Mouse (Mus musculus): Measurements from ENCODE around the gene Rab36. TPM values are rescaled to one million over a fixed set of nuclear protein-coding genes. Genes with fewer than 3 reads are reported as not detected.

Gene Rab36
- polyA plus RNA-seq, 1 experiment from 2014 or later: 1.5 TPM

- Histone ChIP-seq H3K4me2 (ENCODE audit: low read depth, low read length) (no peak overlapping the region), H3K27ac (ENCODE audit: low read length) (no peak overlapping the region), H3K9ac (ENCODE audit: low read depth, low read length) (no peak overlapping the region), H3K4me1 (ENCODE audit: control insufficient read depth, low read depth, low read length) (peaks cover 11% of the 10 kb centered on the region), H3K4me3 (ENCODE audit: low read depth, low read length) (no peak overlapping the region), H3K27me3 (ENCODE audit: control insufficient read depth, insufficient read depth, low read depth, low read length) (no peaks in the 10 kb centered on the region), H3K9me3 (replicated peaks; ENCODE audit: control insufficient read depth, low read length) (no peaks in the 10 kb centered on the region), H3K36me3 (ENCODE audit: control insufficient read depth, insufficient read depth) (no peaks in the 10 kb centered on the region)
- ATAC-seq (ENCODE audit: low read depth): peak; percentile 76
- WGBS (ENCODE audit: insufficient replicate concordance): 54% methylated on average over 4 of the region's 4 CpGs
Observed at GRCm38 (mm10) chr10:75053655-75054054, 16.8 kb downstream of the Rab36 start.

GRCm38 (mm10) chr10:75054125-75054524 lies 17.3 kb downstream of the Rab36 start:
- Histone ChIP-seq H3K36me3 (ENCODE audit: control insufficient read depth, insufficient read depth) (no peaks in the 10 kb centered on the region), H3K4me3 (ENCODE audit: low read depth, low read length) (no peak overlapping the region), H3K4me1 (ENCODE audit: control insufficient read depth, low read depth, low read length) (peaks cover 11% of the 10 kb centered on the region), H3K9ac (ENCODE audit: low read depth, low read length) (no peak overlapping the region), H3K27ac (ENCODE audit: low read length) (no peak overlapping the region), H3K9me3 (replicated peaks; ENCODE audit: control insufficient read depth, low read length) (no peaks in the 10 kb centered on the region), H3K4me2 (ENCODE audit: low read depth, low read length) (no peak overlapping the region), H3K27me3 (ENCODE audit: control insufficient read depth, insufficient read depth, low read depth, low read length) (no peaks in the 10 kb centered on the region)
- WGBS (ENCODE audit: insufficient replicate concordance): 19% methylated on average over 6 of the region's 6 CpGs
- ATAC-seq (ENCODE audit: low read depth): peak; percentile 41; the same call in 1 of the 2 replicates

GRCm38 (mm10) chr10:75055672-75056071 lies 18.8 kb downstream of the Rab36 start:
- H3K4me2 ChIP-seq (ENCODE audit: low read depth, low read length): no peak overlapping the region
- H3K36me3 ChIP-seq (ENCODE audit: control insufficient read depth, insufficient read depth): no peaks in the 10 kb centered on the region
- no peak overlapping the region for H3K27ac ChIP-seq (ENCODE audit: low read length)
- peaks cover 17% of the 10 kb centered on the region for H3K4me1 ChIP-seq (ENCODE audit: control insufficient read depth, low read depth, low read length)
- no peak overlapping the region for H3K4me3 ChIP-seq (ENCODE audit: low read depth, low read length)
- no peak overlapping the region for H3K9ac ChIP-seq (ENCODE audit: low read depth, low read length)
- 38% methylated on average over 5 of the region's 5 CpGs for WGBS (ENCODE audit: insufficient replicate concordance)
- ATAC-seq (ENCODE audit: low read depth): no peak
- H3K27me3 ChIP-seq (ENCODE audit: control insufficient read depth, insufficient read depth, low read depth, low read length): peaks cover 13% of the 10 kb centered on the region
- H3K9me3 ChIP-seq (replicated peaks; ENCODE audit: control insufficient read depth, low read length): no peaks in the 10 kb centered on the region

GRCm38 (mm10) chr10:75056255-75056654 lies 19.4 kb downstream of the Rab36 start:
- ATAC-seq (ENCODE audit: low read depth): no peak
- H3K27ac ChIP-seq (ENCODE audit: low read length): no peak overlapping the region
- H3K4me1 ChIP-seq (ENCODE audit: control insufficient read depth, low read depth, low read length): peaks cover 17% of the 10 kb centered on the region
- peaks cover 19% of the 10 kb centered on the region for H3K27me3 ChIP-seq (ENCODE audit: control insufficient read depth, insufficient read depth, low read depth, low read length)
- H3K36me3 ChIP-seq (ENCODE audit: control insufficient read depth, insufficient read depth): no peaks in the 10 kb centered on the region
- no peak overlapping the region for H3K4me2 ChIP-seq (ENCODE audit: low read depth, low read length)
- no peaks in the 10 kb centered on the region for H3K9me3 ChIP-seq (replicated peaks; ENCODE audit: control insufficient read depth, low read length)
- 18% methylated on average over 4 of the region's 4 CpGs for WGBS (ENCODE audit: insufficient replicate concordance)
- H3K4me3 ChIP-seq (ENCODE audit: low read depth, low read length): no peak overlapping the region
- no peak overlapping the region for H3K9ac ChIP-seq (ENCODE audit: low read depth, low read length)

- no peak for ATAC-seq (ENCODE audit: low read depth)
- Histone ChIP-seq H3K4me2 (ENCODE audit: low read depth, low read length) (no peak overlapping the region), H3K9me3 (replicated peaks; ENCODE audit: control insufficient read depth, low read length) (no peaks in the 10 kb centered on the region), H3K27ac (ENCODE audit: low read length) (no peak overlapping the region), H3K4me1 (ENCODE audit: control insufficient read depth, low read depth, low read length) (peaks cover 17% of the 10 kb centered on the region), H3K4me3 (ENCODE audit: low read depth, low read length) (no peak overlapping the region), H3K36me3 (ENCODE audit: control insufficient read depth, insufficient read depth) (no peaks in the 10 kb centered on the region), H3K9ac (ENCODE audit: low read depth, low read length) (no peak overlapping the region), H3K27me3 (ENCODE audit: control insufficient read depth, insufficient read depth, low read depth, low read length) (peaks cover 35% of the 10 kb centered on the region)
- 67% methylated on average over 8 of the region's 8 CpGs for WGBS (ENCODE audit: insufficient replicate concordance)
Observed at GRCm38 (mm10) chr10:75058336-75058735, 21.5 kb downstream of the Rab36 start.

- 37% methylated on average over 9 of the region's 9 CpGs for WGBS (ENCODE audit: insufficient replicate concordance)
Observed at GRCm38 (mm10) chr10:75058761-75059395, 22.0 kb downstream of the Rab36 start.

GRCm38 (mm10) chr10:75059396-75059795 lies 22.5 kb downstream of the Rab36 start:
- Histone ChIP-seq H3K4me2 (ENCODE audit: low read depth, low read length) (peak overlapping the region; percentile 50), H3K4me3 (ENCODE audit: low read depth, low read length) (peak overlapping the region; percentile 24; the same call in 1 of the 2 replicates), H3K27me3 (ENCODE audit: control insufficient read depth, insufficient read depth, low read depth, low read length) (peaks cover 35% of the 10 kb centered on the region), H3K9ac (ENCODE audit: low read depth, low read length) (no peak overlapping the region), H3K36me3 (ENCODE audit: control insufficient read depth, insufficient read depth) (no peaks in the 10 kb centered on the region), H3K4me1 (ENCODE audit: control insufficient read depth, low read depth, low read length) (peaks cover 17% of the 10 kb centered on the region), H3K27ac (ENCODE audit: low read length) (no peak overlapping the region), H3K9me3 (replicated peaks; ENCODE audit: control insufficient read depth, low read length) (no peaks in the 10 kb centered on the region)
- WGBS (ENCODE audit: insufficient replicate concordance): under 1% methylated on average over 11 of the region's 11 CpGs
- ATAC-seq (ENCODE audit: low read depth): peak; percentile 20; the same call in 1 of the 2 replicates

More at GRCm38 (mm10) chr10:75058761-75059395, 22.0 kb downstream of the Rab36 start:
- H3K9me3 ChIP-seq (replicated peaks; ENCODE audit: control insufficient read depth, low read length): no peaks in the 10 kb centered on the region
- H3K4me2 ChIP-seq (ENCODE audit: low read depth, low read length): peak overlapping the region; percentile 50; the same call in 1 of the 2 replicates
- peaks cover 20% of the 10 kb centered on the region for H3K4me1 ChIP-seq (ENCODE audit: control insufficient read depth, low read depth, low read length)
- no peaks in the 10 kb centered on the region for H3K36me3 ChIP-seq (ENCODE audit: control insufficient read depth, insufficient read depth)
- no peak overlapping the region for H3K9ac ChIP-seq (ENCODE audit: low read depth, low read length)
- H3K27me3 ChIP-seq (ENCODE audit: control insufficient read depth, insufficient read depth, low read depth, low read length): peaks cover 35% of the 10 kb centered on the region
- no peak for ATAC-seq (ENCODE audit: low read depth)
- H3K4me3 ChIP-seq (ENCODE audit: low read depth, low read length): no peak overlapping the region
- no peak overlapping the region for H3K27ac ChIP-seq (ENCODE audit: low read length)

GRCm38 (mm10) chr10:75060217-75060842 lies 23.5 kb downstream of the Rab36 start, which contains the start of gene Bcr:
Bcr (plus strand) TSS chr10:75060592.
- H3K27me3 ChIP-seq (ENCODE audit: control insufficient read depth, insufficient read depth, low read depth, low read length): peaks cover 35% of the 10 kb centered on the region
- no peaks in the 10 kb centered on the region for H3K9me3 ChIP-seq (replicated peaks; ENCODE audit: control insufficient read depth, low read length)
- peak within 1 kb of the TSS; percentile 68 for H3K4me3 ChIP-seq (ENCODE audit: low read depth, low read length)
- H3K4me1 ChIP-seq (ENCODE audit: control insufficient read depth, low read depth, low read length): peaks cover 17% of the 10 kb centered on the region
- peak within 1 kb of the TSS; percentile 56 for H3K27ac ChIP-seq (ENCODE audit: low read length)
- peak within 1 kb of the TSS; percentile 61 for H3K9ac ChIP-seq (ENCODE audit: low read depth, low read length)
- peak; percentile 77 for ATAC-seq (ENCODE audit: low read depth)
- H3K4me2 ChIP-seq (ENCODE audit: low read depth, low read length): peak within 1 kb of the TSS; percentile 50
- H3K36me3 ChIP-seq (ENCODE audit: control insufficient read depth, insufficient read depth): no peaks in the 10 kb centered on the region
- whole genome bisulfite sequencing (ENCODE audit: insufficient replicate concordance): 0% methylated on average over 23 of the region's 73 CpGs

- WGBS (ENCODE audit: insufficient replicate concordance): under 1% methylated on average over 41 of the region's 48 CpGs
- H3K27ac ChIP-seq (ENCODE audit: low read length): peak overlapping the region; percentile 56
- peak overlapping the region; percentile 50 for H3K4me2 ChIP-seq (ENCODE audit: low read depth, low read length)
- peak overlapping the region; percentile 61 for H3K9ac ChIP-seq (ENCODE audit: low read depth, low read length)
- H3K9me3 ChIP-seq (replicated peaks; ENCODE audit: control insufficient read depth, low read length): no peaks in the 10 kb centered on the region
- peaks cover 35% of the 10 kb centered on the region for H3K27me3 ChIP-seq (ENCODE audit: control insufficient read depth, insufficient read depth, low read depth, low read length)
- peak overlapping the region; percentile 68 for H3K4me3 ChIP-seq (ENCODE audit: low read depth, low read length)
- H3K36me3 ChIP-seq (ENCODE audit: control insufficient read depth, insufficient read depth): no peaks in the 10 kb centered on the region
- no peak for ATAC-seq (ENCODE audit: low read depth)
- H3K4me1 ChIP-seq (ENCODE audit: control insufficient read depth, low read depth, low read length): peaks cover 17% of the 10 kb centered on the region
Observed at GRCm38 (mm10) chr10:75060843-75061235, 24.0 kb downstream of the Rab36 start.
